Mouse (Mus musculus) frontal cortex, postnatal 10 days (tissue): ENCODE results near the gene 2310033P09Rik.

ENCODE experiments used
- DNase-seq, 2 experiments: peaks; one replicate each; pipeline ENCODE4 v3.0.0; 2022; ENCODE audit warnings: low spot score in 2 of 2, mixed read lengths in 1 of 2

2310033P09Rik gene

GRCm38 (mm10) chr11:59230144-59230760 lies 22.1 kb downstream of the 2310033P09Rik start:
- no peak for DNase-seq

GRCm38 (mm10) chr11:59232797-59233196 lies 24.7 kb downstream of the 2310033P09Rik start:
- no peak for DNase-seq

- DNase-seq: peak; percentile 40 to 54
Observed at GRCm38 (mm10) chr11:59238525-59239427, 30.7 kb downstream of the 2310033P09Rik start.

- no peak for DNase-seq
Observed at GRCm38 (mm10) chr11:59239428-59239785, 31.3 kb downstream of the 2310033P09Rik start.

- DNase-seq: no peak
Observed at GRCm38 (mm10) chr11:59239796-59240195, 31.7 kb downstream of the 2310033P09Rik start.

- no peak for DNase-seq
Observed at GRCm38 (mm10) chr11:59241841-59242240, 33.7 kb downstream of the 2310033P09Rik start.

- no peak for DNase-seq
Observed at GRCm38 (mm10) chr11:59243856-59244255, 35.7 kb downstream of the 2310033P09Rik start.

GRCm38 (mm10) chr11:59248101-59248500 lies 40.0 kb downstream of the 2310033P09Rik start:
- DNase-seq: no peak

- DNase-seq: no peak
Observed at GRCm38 (mm10) chr11:59259647-59260046, 51.5 kb downstream of the 2310033P09Rik start.
